Mouse (Mus musculus): ENCODE data around the gene Tdg.

- no peak for TF ChIP-seq CTCF (IDR thresholded peaks at IDR 0.05)
- no peak for TF ChIP-seq EP300 (IDR thresholded peaks at IDR 0.05)
Measured at GRCm38 (mm10) chr10:82665951-82666350, 36.3 kb downstream of the Tdg start.

All from lung, postnatal 0 days (tissue).